In genomic region chr9:63989214-63989613, GRCm38 (mm10) we compare ENCODE assay signal across 11 mouse cellular contexts. TPM values are rescaled to one million over a fixed set of nuclear protein-coding genes. Genes with fewer than 3 reads are reported as not detected.
DNase-seq lines count a peak whose midpoint lies in the region; ATAC-seq lines count a peak whose summit lies in the region.
"Had no signal": no experiment of that assay in that cellular context is flagged by ENCODE, and none has a peak within 500 bp of the region (broad histone marks: within the 10 kb centered on the region; RNA-seq: fewer than 3 reads in every experiment).

No protein-coding gene starts in this region.

- intact Hi-C loops in heart, postnatal 25 days (cut with DNase I) = no loop called here

- H3K9ac ChIP-seq in heart, embryonic 11.5 days (ENCODE audit: low read depth, low read length) = no peak overlapping the region
- no peak overlapping the region for H3K9ac ChIP-seq in midbrain, embryonic 11.5 days (ENCODE audit: low read length)
- H3K9ac ChIP-seq: limb, embryonic 15.5 days had no signal

- DNase-seq in heart, postnatal 25 days (ENCODE audit: low spot score) = no peak
- DNase-seq in midbrain, embryonic 10.5 days (ENCODE audit: low spot score) = no peak
- DNase-seq in midbrain, embryonic 11.5 days (ENCODE audit: low spot score, missing footprints) = no peak
- no peak for DNase-seq in layer of hippocampus, postnatal 10 days (ENCODE audit: low spot score in 2 of 2)
- no peak for DNase-seq in kidney, postnatal 14 days
- DNase-seq: kidney, adult 8-10 months; thymus, adult 18-20 months had no signal

- peaks cover 84% of the 10 kb centered on the region for H3K4me1 ChIP-seq in heart, embryonic 11.5 days (ENCODE audit: control insufficient read depth, insufficient read depth, low read length)
- peaks cover 16% of the 10 kb centered on the region for H3K4me1 ChIP-seq in midbrain, embryonic 10.5 days
- H3K4me1 ChIP-seq in midbrain, embryonic 11.5 days (ENCODE audit: control insufficient read depth, insufficient read depth, low read length) = no peaks in the 10 kb centered on the region
- peaks cover 54% of the 10 kb centered on the region for H3K4me1 ChIP-seq in brown adipose tissue, adult 24 weeks (ENCODE audit: control insufficient read depth, insufficient read depth, insufficient read length, low read length)

- H3K27ac ChIP-seq in heart, embryonic 11.5 days (ENCODE audit: low read depth, low read length) = peak overlapping the region; percentile 41; the same call in 1 of the 2 replicates
- 0 out of 2 replicates have a peak overlapping the region, but pooled peaks have one; percentile 3 for H3K27ac ChIP-seq in midbrain, embryonic 10.5 days (replicated peaks)
- H3K27ac ChIP-seq in midbrain, embryonic 11.5 days (ENCODE audit: low read depth, low read length) = no peak overlapping the region
- peak overlapping the region; percentile 10; the same call in 1 of the 2 replicates for H3K27ac ChIP-seq in brown adipose tissue, adult 24 weeks (replicated peaks; ENCODE audit: low read depth, low read length)
- H3K27ac ChIP-seq: limb, embryonic 15.5 days had no signal

- H3K36me3 ChIP-seq in heart, embryonic 11.5 days (ENCODE audit: control insufficient read depth, insufficient read depth, low read length) = peaks cover 9% of the 10 kb centered on the region
- H3K36me3 ChIP-seq in midbrain, embryonic 10.5 days = peaks cover 11% of the 10 kb centered on the region
- H3K36me3 ChIP-seq in midbrain, embryonic 11.5 days (ENCODE audit: control insufficient read depth, insufficient read depth, low read length) = no peaks in the 10 kb centered on the region

- no peak overlapping the region; the same call in 1 of the 2 replicates for H3K4me2 ChIP-seq in heart, embryonic 11.5 days
- no peak overlapping the region for H3K4me2 ChIP-seq in midbrain, embryonic 11.5 days
- H3K4me2 ChIP-seq: limb, embryonic 15.5 days had no signal

- ATAC-seq in heart, embryonic 11.5 days (replicated peaks; ENCODE audit: insufficient number of reproducible peaks, low FRiP score, low TSS enrichment) = no peak
- no peak for ATAC-seq in midbrain, embryonic 11.5 days (ENCODE audit: low FRiP score)
- peak; percentile 79 for ATAC-seq in megakaryocyte, adult 5-6 weeks (ENCODE audit: poor library complexity, severe bottlenecking)

- H3K9me3 ChIP-seq in heart, embryonic 11.5 days (replicated peaks; ENCODE audit: control insufficient read depth, low read length) = no peaks in the 10 kb centered on the region
- no peaks in the 10 kb centered on the region for H3K9me3 ChIP-seq in midbrain, embryonic 10.5 days (replicated peaks)
- H3K9me3 ChIP-seq in midbrain, embryonic 11.5 days (ENCODE audit: control insufficient read depth, low read length) = no peaks in the 10 kb centered on the region
- H3K9me3 ChIP-seq: limb, embryonic 15.5 days had no signal

- no peak overlapping the region for H3K4me3 ChIP-seq in heart, embryonic 11.5 days (ENCODE audit: low read depth, low read length)
- no peak overlapping the region for H3K4me3 ChIP-seq in midbrain, embryonic 10.5 days
- no peak overlapping the region for H3K4me3 ChIP-seq in midbrain, embryonic 11.5 days (ENCODE audit: low read depth, low read length)
- H3K4me3 ChIP-seq in brown adipose tissue, adult 24 weeks (ENCODE audit: insufficient read depth, low read depth, low read length) = no peak overlapping the region
- H3K4me3 ChIP-seq: limb, embryonic 15.5 days had no signal

- WGBS in heart, embryonic 11.5 days (ENCODE audit: insufficient replicate concordance) = 65% methylated on average over 12 of the region's 12 CpGs
- WGBS in midbrain, embryonic 10.5 days = 91% methylated on average over 12 of the region's 12 CpGs
- 90% methylated on average over 12 of the region's 12 CpGs for WGBS in midbrain, embryonic 11.5 days

- H3K27me3 ChIP-seq in heart, embryonic 11.5 days (ENCODE audit: control insufficient read depth, insufficient read depth, low read length) = no peaks in the 10 kb centered on the region
- no peaks in the 10 kb centered on the region for H3K27me3 ChIP-seq in midbrain, embryonic 10.5 days (ENCODE audit: low read depth, poor library complexity, severe bottlenecking)
- no peaks in the 10 kb centered on the region for H3K27me3 ChIP-seq in midbrain, embryonic 11.5 days (ENCODE audit: control insufficient read depth, insufficient read depth, low read length)
- H3K27me3 ChIP-seq: limb, embryonic 15.5 days had no signal

RNA-seq across cellular contexts. Expression of gene Smad6, which starts 32.6 kb away (rescaled TPM):
- 30.5 and 31.6 TPM in 2 replicates for polyA plus RNA-seq in heart, embryonic 11.5 days (2014; fragmentation: Nextera tagmentation; extraction: Ambion mirVana)
- 10 to 100 TPM in 1 of 2 experiments, 1 to 10 TPM in 1; 9.8 to 13.6 TPM for total RNA-seq in heart, postnatal 25 days (2021)
- polyA plus RNA-seq in midbrain, embryonic 10.5 days (2016; fragmentation: Nextera tagmentation; extraction: Ambion mirVana) = 3.8 and 4.4 TPM in 2 replicates
- 3.9 and 4.0 TPM in 2 replicates for polyA plus RNA-seq in midbrain, embryonic 11.5 days (2014; fragmentation: Nextera tagmentation; extraction: Ambion mirVana)
- polyA plus RNA-seq in brown adipose tissue, adult 24 weeks (2012; ENCODE audit: insufficient read depth, insufficient read length, missing spikeins) = 5.3 and 14.8 TPM in 2 replicates
- total RNA-seq in megakaryocyte, adult 5-6 weeks (2015) = 0.52 and 0.96 TPM in 2 replicates
- total RNA-seq in megakaryocyte, adult 5-6 weeks (2017) = 1.3 and 1.7 TPM in 2 replicates
- 1 to 10 TPM; 1.7 to 3.7 TPM for total RNA-seq in layer of hippocampus, postnatal 10 days (2021)
